Mouse (Mus musculus) embryonic facial prominence, embryonic 14.5 days (tissue): ENCODE measurements at regions not wholly inside any gene's neighbourhood (a gene's known extent, or its start where the extent isn't known, plus 50 kb on each side); places are given as distances from the start of the nearest gene placed in this dataset.
A peak's percentile ranks its signal among the peaks of the same experiment; 100 is the strongest.

Experiments
- microRNA counts: library from miRNA; unstranded; fragments of <30 nt; microRNA quantifications from one replicate; lab custom pipeline; 2017
- microRNA-seq: library from miRNA; unstranded; fragments of <30 nt; microRNA quantifications from one replicate; pipeline ENCODE4, GENCODE M21; 2016; ENCODE audit warnings: borderline number of aligned reads

MicroRNAs encoded in the stretch of these regions (microRNA counts, 519-probe panel; counts per million panel counts)
- microRNA mmu-miR-221 (lab: Ali Mortazavi, UCI) (1,978 counts per million, percentile 18 among the panel's probes with 10 or more counts), microRNA mmu-miR-222 (lab: Ali Mortazavi, UCI) (19.3 counts per million)

Small RNA genes lying in the stretch of these regions (microRNA-seq; reads per million reads assigned to microRNA genes)
- gene Mir221 (271 reads per million, percentile 63 among the genes with 10 or more reads in this experiment), gene Mir222 (117 reads per million, percentile 53 among the genes with 10 or more reads in this experiment)
